Mouse (Mus musculus): ENCODE results near the gene Zfp740. TPM values are rescaled to one million over a fixed set of nuclear protein-coding genes. Genes with fewer than 3 reads are reported as not detected.

Zfp740 gene
- polyA plus RNA-seq, 1 experiment from 2014 or later, result 105 TPM

GRCm38 (mm10) chr15:102177417-102177816, 25.6 kb upstream of the Zfp740 start:
- Histone ChIP-seq H3K4me1 (no peaks in the 10 kb centered on the region), H3K4me2 (replicated peaks) (no peak overlapping the region), H3K9me3 (no peaks in the 10 kb centered on the region), H3K27me3 (replicated peaks) (no peaks in the 10 kb centered on the region), H3K9ac (no peak overlapping the region), H3K27ac (no peak overlapping the region), H3K36me3 (0 out of 2 replicates have a peak, but pooled peaks cover 3% of the 10 kb centered on the region), H3K4me3 (no peak overlapping the region)
- ATAC-seq (ENCODE audit: low FRiP score, low read depth), result no peak
- 81% methylated on average over 8 of the region's 8 CpGs for WGBS

GRCm38 (mm10) chr15:102178279-102178678, 24.8 kb upstream of the Zfp740 start:
- Histone ChIP-seq H3K4me2 (replicated peaks) (no peak overlapping the region), H3K27ac (no peak overlapping the region), H3K4me1 (no peaks in the 10 kb centered on the region), H3K9me3 (no peaks in the 10 kb centered on the region), H3K36me3 (0 out of 2 replicates have a peak, but pooled peaks cover 3% of the 10 kb centered on the region), H3K4me3 (no peak overlapping the region), H3K27me3 (replicated peaks) (no peaks in the 10 kb centered on the region), H3K9ac (no peak overlapping the region)
- no peak for ATAC-seq (ENCODE audit: low FRiP score, low read depth)
- WGBS, result 23% methylated on average over 6 of the region's 6 CpGs

- Histone ChIP-seq H3K4me3 (no peak overlapping the region), H3K27me3 (replicated peaks) (no peaks in the 10 kb centered on the region), H3K4me1 (no peaks in the 10 kb centered on the region), H3K27ac (no peak overlapping the region), H3K9me3 (no peaks in the 10 kb centered on the region), H3K9ac (no peak overlapping the region), H3K36me3 (peaks cover 9% of the 10 kb centered on the region), H3K4me2 (replicated peaks) (no peak overlapping the region)
- no peak for ATAC-seq (ENCODE audit: low FRiP score, low read depth)
- whole genome bisulfite sequencing, result 83% methylated on average over 9 of the region's 9 CpGs
Observed at GRCm38 (mm10) chr15:102179106-102179505, 23.9 kb upstream of the Zfp740 start.

DNA sequence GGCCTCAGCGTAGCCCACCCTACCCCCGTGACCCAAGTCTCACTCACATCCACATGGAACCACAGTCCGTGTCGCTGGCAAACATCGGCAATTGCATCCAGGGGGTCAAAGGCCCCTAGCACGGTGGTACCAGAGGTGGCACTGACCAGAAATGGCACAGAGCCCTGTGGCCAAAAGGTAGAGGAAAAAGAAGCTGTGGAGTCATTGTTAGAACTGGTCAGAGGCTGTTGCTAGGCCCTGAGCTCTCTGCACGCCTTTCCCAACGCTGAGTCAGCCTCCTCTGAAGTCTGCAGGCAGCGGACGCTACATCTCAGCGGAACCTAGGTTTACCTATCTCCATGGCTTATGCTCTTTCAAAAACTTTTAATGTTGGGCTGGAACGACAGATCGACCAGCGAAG, 23.1 kb upstream of the Zfp740 start:
- H3K9me3 ChIP-seq, result no peaks in the 10 kb centered on the region
- H3K4me1 ChIP-seq, result no peaks in the 10 kb centered on the region
- H3K27ac ChIP-seq, result no peak overlapping the region
- 93% methylated on average over 14 of the region's 14 CpGs for WGBS
- no peak for ATAC-seq (ENCODE audit: low FRiP score, low read depth)
- no peak overlapping the region for H3K4me3 ChIP-seq
- peaks cover 9% of the 10 kb centered on the region for H3K36me3 ChIP-seq
- H3K9ac ChIP-seq, result 0 out of 2 replicates have a peak overlapping the region, but pooled peaks have one; percentile 21
- H3K4me2 ChIP-seq (replicated peaks), result no peak overlapping the region
- no peaks in the 10 kb centered on the region for H3K27me3 ChIP-seq (replicated peaks)

GRCm38 (mm10) chr15:102183076-102183475, 20.0 kb upstream of the Zfp740 start:
- Histone ChIP-seq H3K36me3 (peaks cover 18% of the 10 kb centered on the region), H3K9me3 (no peaks in the 10 kb centered on the region), H3K4me2 (replicated peaks) (no peak overlapping the region), H3K4me3 (no peak overlapping the region), H3K4me1 (no peaks in the 10 kb centered on the region), H3K27me3 (replicated peaks) (no peaks in the 10 kb centered on the region), H3K9ac (no peak overlapping the region), H3K27ac (no peak overlapping the region)
- ATAC-seq (ENCODE audit: low FRiP score, low read depth), result no peak
- WGBS, result 77% methylated on average over 3 of the region's 3 CpGs

- WGBS, result 84% methylated on average over 11 of the region's 11 CpGs
- no peaks in the 10 kb centered on the region for H3K9me3 ChIP-seq
- H3K4me3 ChIP-seq, result no peak overlapping the region
- no peaks in the 10 kb centered on the region for H3K27me3 ChIP-seq (replicated peaks)
- no peak overlapping the region for H3K27ac ChIP-seq
- H3K9ac ChIP-seq, result no peak overlapping the region
- ATAC-seq (ENCODE audit: low FRiP score, low read depth), result no peak
- H3K36me3 ChIP-seq, result peaks cover 16% of the 10 kb centered on the region
- H3K4me1 ChIP-seq, result no peaks in the 10 kb centered on the region; the same call in 1 of the 2 replicates
- H3K4me2 ChIP-seq (replicated peaks), result no peak overlapping the region
Observed at GRCm38 (mm10) chr15:102186239-102186638, 16.8 kb upstream of the Zfp740 start.

GRCm38 (mm10) chr15:102188096-102188495, 15.0 kb upstream of the Zfp740 start:
- no peak overlapping the region for H3K4me2 ChIP-seq (replicated peaks)
- no peak for ATAC-seq (ENCODE audit: low FRiP score, low read depth)
- no peaks in the 10 kb centered on the region; the same call in 1 of the 2 replicates for H3K4me1 ChIP-seq
- H3K4me3 ChIP-seq, result no peak overlapping the region
- H3K27ac ChIP-seq, result no peak overlapping the region
- WGBS, result 92% methylated on average over 10 of the region's 10 CpGs
- H3K36me3 ChIP-seq, result peaks cover 15% of the 10 kb centered on the region
- no peak overlapping the region for H3K9ac ChIP-seq
- H3K27me3 ChIP-seq (replicated peaks), result no peaks in the 10 kb centered on the region
- no peaks in the 10 kb centered on the region for H3K9me3 ChIP-seq

- H3K9ac ChIP-seq, result no peak overlapping the region
- no peak overlapping the region for H3K4me2 ChIP-seq (replicated peaks)
- H3K27me3 ChIP-seq (replicated peaks), result no peaks in the 10 kb centered on the region
- no peaks in the 10 kb centered on the region; the same call in 1 of the 2 replicates for H3K4me1 ChIP-seq
- no peak overlapping the region for H3K27ac ChIP-seq
- WGBS, result 53% methylated on average over 6 of the region's 6 CpGs
- H3K4me3 ChIP-seq, result no peak overlapping the region
- no peaks in the 10 kb centered on the region for H3K9me3 ChIP-seq
- H3K36me3 ChIP-seq, result peaks cover 11% of the 10 kb centered on the region
- no peak for ATAC-seq (ENCODE audit: low FRiP score, low read depth)
Observed at GRCm38 (mm10) chr15:102188883-102189282, 14.2 kb upstream of the Zfp740 start.

DNA sequence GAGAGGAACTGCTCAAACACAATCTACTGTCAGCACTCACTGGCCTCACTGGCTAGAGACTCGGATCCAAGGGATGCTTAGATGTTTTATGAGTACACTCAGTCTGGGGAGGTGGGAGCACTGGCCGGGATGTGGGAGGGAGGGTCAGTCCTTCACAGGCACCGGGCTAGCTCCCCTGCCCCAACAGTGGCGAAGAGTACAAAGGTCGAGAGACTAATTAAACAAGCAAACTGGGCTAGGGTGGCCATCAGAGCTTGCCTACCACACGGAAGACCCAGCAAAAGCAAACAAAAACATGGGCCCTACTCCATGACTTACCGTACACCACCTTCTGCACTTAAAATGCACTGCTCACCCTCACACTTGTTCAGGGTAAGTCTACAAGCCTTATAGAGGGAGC, 11.3 kb upstream of the Zfp740 start:
- H3K4me2 ChIP-seq (replicated peaks), result no peak overlapping the region
- no peak overlapping the region for H3K27ac ChIP-seq
- no peaks in the 10 kb centered on the region; the same call in 1 of the 2 replicates for H3K36me3 ChIP-seq
- no peaks in the 10 kb centered on the region for H3K27me3 ChIP-seq (replicated peaks)
- no peaks in the 10 kb centered on the region for H3K9me3 ChIP-seq
- 0 out of 2 replicates have a peak overlapping the region, but pooled peaks have one; percentile 13 for H3K9ac ChIP-seq
- 62% methylated on average over 7 of the region's 7 CpGs for WGBS
- no peak for ATAC-seq (ENCODE audit: low FRiP score, low read depth)
- no peaks in the 10 kb centered on the region; the same call in 1 of the 2 replicates for H3K4me1 ChIP-seq
- no peak overlapping the region for H3K4me3 ChIP-seq

DNA sequence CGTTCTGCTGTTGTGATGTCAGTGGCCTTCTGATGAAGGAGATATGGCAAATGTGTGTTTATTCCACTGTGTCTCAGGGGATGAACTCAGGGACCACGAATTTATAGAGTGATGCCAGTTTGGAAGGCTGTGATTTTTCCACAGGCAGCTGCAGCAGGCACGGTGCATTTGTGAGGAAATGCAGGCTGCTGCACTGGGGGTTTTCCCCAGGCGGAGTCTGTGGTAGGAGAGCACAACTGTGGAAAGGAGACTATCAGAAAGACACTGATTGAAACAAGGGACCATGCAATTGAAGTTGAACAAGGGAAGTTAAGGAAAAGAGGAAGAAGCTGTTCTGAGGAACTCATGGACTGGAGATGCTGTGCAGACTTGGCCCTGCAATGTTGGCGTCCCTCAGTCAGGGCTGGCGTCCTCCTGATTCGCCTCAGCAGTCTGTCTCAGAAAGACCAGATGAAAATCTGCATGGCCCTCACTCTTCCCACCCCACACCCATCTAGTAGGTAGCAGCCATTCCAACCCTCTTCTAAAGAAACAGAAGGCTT, 10.7 kb upstream of the Zfp740 start:
- no peak for ATAC-seq (ENCODE audit: low FRiP score, low read depth)
- H3K4me1 ChIP-seq, result no peaks in the 10 kb centered on the region; the same call in 1 of the 2 replicates
- H3K27ac ChIP-seq, result no peak overlapping the region
- WGBS, result 87% methylated on average over 7 of the region's 7 CpGs
- no peaks in the 10 kb centered on the region for H3K9me3 ChIP-seq
- H3K36me3 ChIP-seq, result no peaks in the 10 kb centered on the region
- H3K4me3 ChIP-seq, result no peak overlapping the region
- H3K9ac ChIP-seq, result no peak overlapping the region
- H3K4me2 ChIP-seq (replicated peaks), result no peak overlapping the region
- no peaks in the 10 kb centered on the region for H3K27me3 ChIP-seq (replicated peaks)

DNA sequence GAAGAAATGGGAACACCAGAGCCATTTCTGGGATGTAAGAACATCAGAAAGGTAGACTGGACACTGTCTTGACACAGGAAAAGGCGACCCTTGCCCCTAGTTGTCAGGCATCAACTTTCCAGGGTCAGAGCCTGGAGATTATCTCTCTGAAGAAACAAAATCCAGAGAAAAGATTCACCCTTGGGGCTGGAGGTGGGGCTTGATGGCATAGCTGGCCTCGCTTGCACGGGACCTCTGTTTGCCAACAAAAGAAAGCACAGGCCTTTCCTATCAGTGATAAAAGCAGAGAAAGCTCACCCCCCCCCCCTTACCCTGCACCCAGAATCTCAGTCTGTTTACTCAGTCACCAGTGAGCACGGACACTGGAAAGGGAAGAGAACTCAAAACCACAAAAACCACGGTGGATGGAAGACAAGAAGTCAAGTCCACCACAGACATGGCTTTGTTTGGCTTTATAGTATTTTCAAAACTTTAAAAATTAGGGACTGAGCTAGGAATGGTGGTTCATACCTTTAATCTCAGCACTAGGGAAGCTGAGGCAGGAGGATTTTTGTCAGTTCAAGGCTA, 10.1 kb upstream of the Zfp740 start:
- no peaks in the 10 kb centered on the region for H3K9me3 ChIP-seq
- WGBS, result 76% methylated on average over 5 of the region's 5 CpGs
- no peaks in the 10 kb centered on the region for H3K36me3 ChIP-seq
- H3K4me3 ChIP-seq, result no peak overlapping the region
- ATAC-seq (ENCODE audit: low FRiP score, low read depth), result no peak
- no peak overlapping the region for H3K27ac ChIP-seq
- no peaks in the 10 kb centered on the region; the same call in 1 of the 2 replicates for H3K4me1 ChIP-seq
- no peaks in the 10 kb centered on the region for H3K27me3 ChIP-seq (replicated peaks)
- H3K9ac ChIP-seq, result no peak overlapping the region
- H3K4me2 ChIP-seq (replicated peaks), result no peak overlapping the region

DNA sequence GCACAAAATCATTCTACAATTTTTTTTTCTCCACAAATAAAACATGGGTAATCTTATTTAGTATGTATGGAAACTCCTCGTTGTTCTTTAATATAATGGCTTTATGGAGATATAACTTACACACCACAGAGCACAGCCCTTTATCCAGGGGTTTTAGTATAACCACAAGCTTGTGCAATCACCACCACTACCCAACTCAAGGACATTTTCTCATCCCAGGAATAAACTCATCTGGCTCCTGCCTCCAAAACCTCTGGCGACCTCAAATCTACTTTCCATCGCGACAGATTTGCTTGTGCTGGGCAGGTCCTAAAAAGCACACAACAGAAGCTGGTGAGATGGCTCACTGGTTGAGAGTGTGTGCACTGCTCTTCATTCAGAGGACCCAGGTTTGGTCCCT, 9.4 kb upstream of the Zfp740 start:
- H3K4me3 ChIP-seq, result no peak overlapping the region
- no peak overlapping the region for H3K4me2 ChIP-seq (replicated peaks)
- H3K9me3 ChIP-seq, result no peaks in the 10 kb centered on the region
- no peaks in the 10 kb centered on the region; the same call in 1 of the 2 replicates for H3K4me1 ChIP-seq
- H3K36me3 ChIP-seq, result no peaks in the 10 kb centered on the region
- no peak for ATAC-seq (ENCODE audit: low FRiP score, low read depth)
- no peak overlapping the region for H3K9ac ChIP-seq
- H3K27me3 ChIP-seq (replicated peaks), result no peaks in the 10 kb centered on the region
- no peak overlapping the region for H3K27ac ChIP-seq
- 80% methylated on average over 4 of the region's 4 CpGs for WGBS

DNA sequence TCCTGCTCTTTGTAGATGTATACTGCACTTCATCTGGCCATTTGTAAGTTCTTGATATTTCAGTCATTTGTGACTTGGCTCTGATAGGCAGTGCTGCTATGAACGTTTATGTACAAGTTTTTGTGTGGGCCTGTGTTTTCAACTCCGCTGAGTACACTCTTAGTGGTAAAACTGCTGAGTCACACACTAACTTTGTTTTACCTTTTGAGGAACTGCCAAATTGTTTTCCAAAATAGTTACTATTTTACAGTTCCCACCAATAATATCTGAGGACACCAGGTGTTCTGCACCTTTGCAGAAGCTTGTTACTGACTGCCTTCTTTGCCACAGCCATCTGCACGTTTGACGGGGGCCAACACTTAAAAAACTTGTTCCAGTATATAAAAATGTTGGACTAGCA, 8.6 kb upstream of the Zfp740 start:
- no peaks in the 10 kb centered on the region for H3K36me3 ChIP-seq
- H3K27me3 ChIP-seq (replicated peaks), result no peaks in the 10 kb centered on the region
- H3K4me1 ChIP-seq, result no peaks in the 10 kb centered on the region
- 87% methylated on average over 4 of the region's 4 CpGs for WGBS
- H3K4me2 ChIP-seq (replicated peaks), result no peak overlapping the region
- no peak overlapping the region for H3K9ac ChIP-seq
- no peak overlapping the region for H3K4me3 ChIP-seq
- H3K9me3 ChIP-seq, result no peaks in the 10 kb centered on the region
- no peak for ATAC-seq (ENCODE audit: low FRiP score, low read depth)
- H3K27ac ChIP-seq, result no peak overlapping the region
